Mouse (Mus musculus) right cerebral cortex, postnatal 10 days (tissue): ENCODE data around the gene Ube3c.
"Not testable (repeated sequence)": the region's sequence is repeated elsewhere in the genome, so short reads cannot be mapped to it uniquely, and the experiment has no call there.

Experiments
- DNase-seq, 2 experiments: peaks; one replicate each; pipeline ENCODE4 v3.0.0; 2021; ENCODE audit warnings: low spot score in 2 of 2

The Ube3c gene

DNA sequence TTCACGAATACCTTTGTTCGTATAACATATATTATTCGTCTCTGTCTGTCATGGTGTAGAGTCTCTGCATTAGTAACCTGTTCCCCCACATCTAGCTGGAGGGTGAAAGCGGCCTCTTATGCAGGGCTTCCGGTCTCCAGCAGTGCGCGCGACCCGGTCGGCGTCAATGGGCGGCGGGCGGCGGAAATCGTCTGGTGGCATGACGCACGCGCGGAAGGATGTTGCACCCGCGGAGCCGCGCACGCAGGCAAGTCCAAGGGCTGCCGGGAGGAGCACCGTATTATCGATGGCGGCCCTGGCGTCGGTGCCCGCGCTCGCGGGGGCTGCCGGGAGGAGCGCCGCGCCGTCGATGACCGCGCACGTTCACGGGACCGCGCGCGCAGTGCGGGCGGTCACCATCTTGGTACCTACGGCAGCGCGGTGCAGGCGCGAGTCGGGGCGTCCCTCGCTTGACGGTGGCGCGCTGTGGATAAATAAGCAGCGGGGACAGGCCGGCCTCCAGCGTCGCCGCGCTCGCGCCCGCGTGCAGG is at the start of gene Ube3c:
Gene Ube3c (plus strand): TSS at position 395 of the 530 bp plus-strand sequence.
- DNase-seq: peak; percentile 99

DNA sequence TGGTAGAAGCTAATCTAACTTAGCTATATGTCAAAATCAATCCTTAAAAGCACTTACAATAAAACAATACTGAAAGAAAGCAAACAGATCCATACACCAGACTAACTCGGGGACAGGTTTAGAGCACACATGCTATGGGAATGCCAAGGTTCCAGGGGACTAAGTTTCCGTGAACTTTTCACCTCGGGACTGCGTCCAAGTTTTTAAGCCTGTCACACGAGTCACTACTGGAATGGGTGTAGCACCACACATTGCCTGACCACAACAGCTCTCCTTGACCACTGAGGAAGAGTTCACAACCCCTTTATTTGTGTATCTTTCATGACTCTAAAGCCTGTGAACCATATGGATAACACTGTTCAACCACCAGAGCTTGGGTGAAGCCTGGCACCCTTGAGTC is 8.9 kb upstream of the Ube3c start:
- no peak for DNase-seq

DNA sequence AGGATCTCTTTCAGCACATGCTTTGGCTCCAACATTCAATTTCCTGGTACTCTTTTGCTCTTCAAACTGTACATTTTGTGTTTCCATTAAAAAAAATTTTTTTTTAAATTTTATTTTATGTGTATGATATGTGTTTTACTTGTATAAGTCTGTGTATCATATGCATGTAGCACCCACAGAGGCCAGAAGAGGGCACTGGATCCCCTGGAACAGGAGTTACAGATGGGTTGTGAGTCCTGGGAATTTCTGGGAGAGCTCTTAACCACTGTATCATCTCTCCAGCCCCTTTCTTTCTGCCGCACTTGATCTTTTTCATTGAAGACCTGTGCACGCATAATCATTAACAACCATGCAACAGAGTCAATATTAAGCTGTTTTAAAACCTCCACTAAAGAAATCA is 8.4 kb upstream of the Ube3c start:
- no peak for DNase-seq

DNA sequence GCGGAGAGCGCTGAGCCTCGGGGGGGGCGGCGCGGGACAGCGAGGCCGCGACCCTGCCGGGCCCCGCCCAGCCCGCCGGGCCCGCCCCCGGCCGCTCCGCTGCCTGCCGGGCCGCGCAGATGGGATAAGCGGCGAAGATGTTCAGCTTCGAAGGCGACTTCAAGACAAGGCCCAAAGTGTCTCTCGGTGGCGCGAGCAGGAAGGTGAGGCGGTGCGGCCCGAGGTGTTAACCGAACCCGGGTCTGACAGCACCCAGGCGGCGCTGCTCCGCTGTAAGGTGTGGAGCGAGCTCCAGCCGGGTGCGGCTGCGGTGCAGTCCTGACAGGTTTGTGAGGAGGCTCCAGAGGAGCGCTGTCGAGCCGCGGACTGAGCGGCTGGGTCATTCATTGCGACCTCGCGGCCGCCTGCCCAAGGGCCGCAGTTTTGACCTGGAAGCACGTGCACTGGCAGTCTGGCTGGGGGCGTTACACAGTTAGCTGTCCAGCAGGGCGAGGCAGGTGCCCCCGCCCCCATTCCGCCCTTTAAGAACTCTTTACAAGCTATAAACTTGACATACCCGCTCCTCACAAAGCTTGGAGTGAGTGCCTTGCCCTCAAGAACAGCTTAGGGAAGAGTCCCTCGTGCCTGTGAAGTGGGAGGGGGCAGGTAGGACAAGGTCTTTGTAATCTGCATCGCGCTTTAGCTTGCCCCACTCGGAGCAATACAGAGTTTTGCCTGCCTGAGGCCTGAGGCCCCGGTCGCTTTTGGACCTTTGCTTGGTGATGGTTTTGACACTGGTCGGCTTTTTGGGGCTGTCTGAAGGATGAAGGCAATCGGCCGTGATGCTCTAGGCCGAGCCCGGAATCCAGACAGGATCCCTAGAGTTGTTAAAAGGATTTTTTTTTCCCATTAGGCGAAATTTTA is 587 bp downstream of the Ube3c start:
- peak in 1 of 2 experiments; percentile 77 for DNase-seq

DNA sequence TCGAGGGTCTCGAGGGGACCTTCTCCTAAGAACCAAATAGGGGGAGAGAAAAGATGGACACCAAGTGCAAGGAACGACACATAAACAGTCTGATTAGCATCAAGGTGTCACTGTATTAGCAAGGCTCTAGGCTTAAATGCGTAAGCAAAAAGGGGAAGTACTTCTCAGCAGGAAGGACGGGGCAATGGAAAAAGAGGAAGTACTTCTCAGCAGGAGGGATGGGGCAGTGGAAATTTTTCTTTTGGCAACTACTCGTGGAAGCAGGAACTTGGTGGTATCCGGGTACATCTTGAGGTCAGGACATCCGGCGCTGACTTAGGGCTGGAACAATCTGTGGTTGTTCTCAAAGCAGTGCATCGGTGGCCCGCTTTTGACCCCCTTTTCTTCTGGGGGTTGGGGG is 5.2 kb downstream of the Ube3c start:
- not testable (repeated sequence) for DNase-seq

DNA sequence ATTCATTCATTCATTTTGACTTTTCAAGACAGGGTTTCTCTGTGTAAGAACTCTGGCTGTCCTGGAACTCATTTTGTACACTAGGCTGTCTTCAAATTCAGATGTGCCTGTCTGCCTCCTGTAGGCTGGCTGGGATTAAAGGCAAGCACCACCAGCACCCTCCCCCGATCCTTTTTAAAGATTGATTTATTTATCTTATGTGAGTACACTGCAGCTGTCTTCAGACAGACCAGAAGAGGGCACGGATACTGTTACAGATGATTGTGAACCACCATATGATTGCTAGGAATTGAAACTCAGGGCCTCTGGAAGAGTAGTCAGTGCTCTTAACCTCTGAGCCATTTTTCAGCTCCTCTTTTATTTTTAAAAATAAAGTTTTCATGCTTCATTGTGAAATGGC is 6.0 kb downstream of the Ube3c start:
- DNase-seq: no peak

DNA sequence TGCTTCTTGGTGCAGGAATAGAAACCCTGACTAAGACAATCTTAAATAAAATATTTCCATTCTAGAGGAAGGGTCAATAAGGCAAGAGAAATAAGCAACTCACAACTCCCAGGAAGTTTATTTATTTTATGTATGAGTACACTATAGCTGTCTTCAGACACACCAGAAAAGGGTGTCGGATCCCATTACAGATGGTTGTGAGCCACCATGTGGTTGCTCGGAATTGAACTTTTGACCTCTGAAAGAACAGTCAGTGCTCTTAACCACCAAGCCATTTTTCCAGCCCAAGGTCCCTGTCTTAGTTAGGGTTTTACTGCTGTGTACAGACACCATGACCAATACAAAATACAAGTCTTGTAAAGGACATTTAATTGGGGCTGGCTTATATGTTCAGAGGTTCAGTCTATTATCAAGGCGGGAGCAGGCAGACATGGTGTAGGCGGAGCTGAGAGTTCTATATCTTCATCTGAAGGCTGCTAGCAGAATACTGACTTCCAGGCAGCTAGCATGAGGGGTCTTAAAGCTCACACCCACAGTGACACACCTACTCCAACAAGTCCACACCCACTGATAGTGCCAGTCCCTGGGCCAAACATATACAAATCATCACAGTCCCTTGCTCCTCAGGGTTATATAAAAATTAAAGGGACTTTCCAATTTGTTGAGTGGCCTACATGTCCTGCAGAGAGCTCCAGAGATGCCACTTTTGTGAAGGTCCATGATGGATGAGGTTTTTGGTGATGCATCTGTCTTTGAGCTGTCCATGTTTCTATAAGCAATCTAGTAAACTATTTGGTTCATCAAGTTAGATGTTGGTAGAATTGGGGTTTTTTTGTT is 9.0 kb downstream of the Ube3c start:
- no peak for DNase-seq

DNA sequence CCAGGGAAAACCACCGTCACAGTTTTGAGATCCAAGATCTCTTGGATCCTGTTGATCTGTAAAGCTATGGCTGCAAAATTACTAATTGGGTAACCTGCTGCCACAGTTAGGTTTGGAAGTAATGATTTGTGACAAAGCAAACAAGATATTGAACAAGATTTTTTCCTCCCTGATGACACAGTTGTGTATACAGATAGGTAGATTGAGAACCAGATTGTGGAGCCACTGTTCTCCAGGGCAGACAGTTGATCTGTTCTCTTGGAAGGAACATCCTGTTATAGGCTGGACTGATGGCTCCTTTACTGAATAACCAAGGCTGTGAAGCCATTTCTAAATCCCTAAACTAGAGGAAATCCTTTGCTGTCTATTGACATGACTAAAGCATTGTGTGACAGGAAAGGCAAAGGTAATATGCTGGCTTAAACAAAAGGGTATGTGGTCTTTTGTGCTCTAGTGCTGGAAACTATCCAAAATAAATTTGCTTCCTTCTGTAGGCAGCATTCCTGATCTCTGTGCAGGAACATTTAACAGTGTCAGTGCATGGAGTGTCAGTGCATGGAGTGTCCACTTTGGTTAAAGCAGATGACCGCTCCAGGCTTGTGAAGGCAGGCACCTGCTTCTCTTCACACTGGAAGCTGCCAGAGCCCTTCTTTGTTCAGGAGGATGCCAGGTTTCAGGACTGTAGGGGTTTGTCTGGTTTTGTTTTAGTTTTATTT is 15.0 kb downstream of the Ube3c start:
- no peak for DNase-seq

DNA sequence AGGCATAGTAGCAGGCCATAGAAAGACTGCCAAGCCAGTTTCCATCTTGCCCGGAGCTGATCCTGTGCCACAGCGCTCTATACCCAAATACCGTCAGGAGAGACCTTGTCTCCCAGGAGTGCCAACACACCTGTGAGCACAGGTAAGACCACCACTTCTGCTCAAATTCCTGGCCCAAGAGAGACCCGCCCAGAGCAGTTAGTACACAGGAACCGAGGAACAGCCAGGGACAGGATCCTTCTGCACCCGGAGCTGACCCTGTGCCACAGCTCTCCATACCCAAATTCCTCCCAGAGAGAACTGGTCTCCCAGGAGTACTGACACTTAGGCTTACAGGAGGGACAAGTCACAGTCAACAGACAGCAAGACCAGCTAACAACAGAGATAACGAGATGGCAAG is 23.1 kb downstream of the Ube3c start:
- not testable (repeated sequence) for DNase-seq

DNA sequence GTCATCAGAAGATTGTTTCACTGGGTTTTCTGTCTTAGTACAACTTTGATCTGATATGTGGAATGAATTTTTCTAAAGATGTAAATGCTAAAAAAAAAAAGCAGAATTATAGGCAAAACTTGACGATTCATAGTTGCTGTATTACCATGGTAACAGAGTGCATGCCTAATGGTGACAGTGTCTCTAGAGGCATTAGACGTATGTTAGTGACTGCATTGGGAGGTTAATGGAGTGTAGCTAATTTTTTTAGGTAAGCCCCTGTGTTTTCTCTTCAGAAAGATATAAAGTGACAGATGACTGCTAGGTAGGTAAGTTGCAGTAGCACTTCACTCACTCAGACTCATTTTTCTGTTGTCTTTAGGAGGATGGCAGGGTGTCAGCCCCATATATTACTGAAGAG is 37.5 kb downstream of the Ube3c start:
- DNase-seq: no peak

DNA sequence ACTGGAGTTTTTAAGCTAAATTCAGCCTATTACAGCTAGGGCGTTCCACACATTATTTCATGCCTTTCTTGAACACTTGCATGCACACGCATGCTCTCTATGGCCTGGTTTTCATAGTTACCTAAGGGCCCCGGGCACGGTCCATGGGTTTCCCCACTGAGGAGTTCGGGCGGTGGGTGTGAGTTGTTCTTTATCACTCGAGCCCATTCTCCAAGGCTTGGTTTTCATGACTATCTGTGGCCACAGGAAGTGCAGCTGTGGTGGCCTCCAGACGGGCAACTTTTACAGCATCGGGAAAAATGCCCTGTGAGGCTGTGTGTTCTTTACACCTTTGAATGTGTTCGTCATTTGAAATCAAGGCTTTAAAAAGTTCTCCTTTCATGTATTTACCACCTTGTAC is 56.6 kb downstream of the Ube3c start:
- no peak for DNase-seq

DNA sequence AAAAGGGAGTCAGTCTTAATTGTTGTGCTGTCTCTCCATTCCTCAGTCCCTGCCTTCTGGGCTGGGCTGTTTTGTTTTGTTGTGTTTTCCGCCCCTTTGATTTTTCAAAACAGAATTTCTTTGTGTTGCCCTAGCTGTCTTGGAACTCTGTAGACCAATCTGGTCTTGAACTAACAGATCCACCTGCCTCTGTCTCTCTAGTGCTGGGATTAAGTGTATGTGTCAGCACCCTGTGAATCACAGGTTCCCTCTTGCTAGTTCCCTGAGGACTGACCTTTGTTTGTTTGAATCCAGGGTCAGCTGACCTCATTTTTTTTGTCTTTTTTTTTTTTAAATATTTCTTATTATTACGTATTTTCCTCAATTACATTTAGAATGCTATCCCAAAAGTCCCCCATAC is 60.9 kb downstream of the Ube3c start:
- no peak for DNase-seq

DNA sequence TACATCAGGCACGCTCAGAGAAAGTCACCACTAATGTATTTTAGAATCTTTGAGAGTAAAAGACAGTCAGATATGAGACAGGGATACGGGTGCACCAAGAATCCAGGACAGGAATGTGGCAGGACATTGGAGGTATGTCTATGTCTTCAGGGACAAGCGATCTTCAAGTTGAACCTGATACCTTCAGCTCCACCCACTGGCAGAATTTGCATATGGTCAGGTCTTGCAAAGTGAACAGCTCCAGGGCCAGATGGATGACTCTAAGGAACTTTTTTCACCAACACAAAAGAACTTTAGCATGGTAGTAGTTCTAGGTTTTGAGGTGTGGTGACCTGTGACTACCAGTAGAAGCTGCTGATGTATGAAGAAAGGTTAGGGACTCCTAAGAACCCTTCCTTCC is 62.7 kb downstream of the Ube3c start:
- DNase-seq: no peak

DNA sequence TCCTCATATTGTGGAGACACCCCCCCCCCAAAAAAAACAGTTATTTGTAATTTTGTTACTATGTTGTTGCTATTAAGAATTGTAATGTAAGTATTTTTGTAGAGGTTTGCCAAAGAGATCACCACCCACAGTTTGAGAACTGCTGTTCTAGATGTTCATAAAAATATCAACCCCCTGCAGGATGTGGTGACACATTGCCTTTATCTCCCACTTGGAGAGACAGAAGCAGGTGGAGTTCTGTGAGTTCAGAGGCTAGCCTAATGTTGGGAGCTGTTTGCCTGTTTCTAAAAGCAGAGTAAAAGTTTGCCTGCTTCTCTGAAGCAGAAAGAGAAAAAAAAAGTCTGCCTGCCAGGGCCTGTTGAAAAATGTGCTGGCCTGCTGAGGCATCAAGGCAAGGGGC is 67.3 kb downstream of the Ube3c start:
- DNase-seq: no peak

DNA sequence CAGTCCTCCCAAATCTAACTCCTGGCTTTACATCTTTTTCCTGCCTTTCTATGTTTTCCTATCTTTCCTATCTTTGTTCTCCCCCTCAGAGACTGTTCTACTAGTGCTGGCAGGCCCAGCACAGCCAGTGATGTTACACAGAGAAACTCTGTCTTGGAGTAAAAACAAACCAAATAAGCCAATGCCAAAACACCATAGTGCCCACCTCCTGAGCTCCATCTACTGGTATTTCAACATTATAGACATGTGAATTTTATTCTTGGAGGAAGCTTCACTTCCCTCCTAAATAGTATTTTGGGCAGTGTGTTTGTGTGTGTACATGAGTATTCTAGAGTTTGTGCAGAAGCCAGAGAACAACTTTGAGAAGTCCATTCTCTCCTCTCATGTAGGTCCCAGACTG is 67.8 kb downstream of the Ube3c start:
- DNase-seq: no peak

DNA sequence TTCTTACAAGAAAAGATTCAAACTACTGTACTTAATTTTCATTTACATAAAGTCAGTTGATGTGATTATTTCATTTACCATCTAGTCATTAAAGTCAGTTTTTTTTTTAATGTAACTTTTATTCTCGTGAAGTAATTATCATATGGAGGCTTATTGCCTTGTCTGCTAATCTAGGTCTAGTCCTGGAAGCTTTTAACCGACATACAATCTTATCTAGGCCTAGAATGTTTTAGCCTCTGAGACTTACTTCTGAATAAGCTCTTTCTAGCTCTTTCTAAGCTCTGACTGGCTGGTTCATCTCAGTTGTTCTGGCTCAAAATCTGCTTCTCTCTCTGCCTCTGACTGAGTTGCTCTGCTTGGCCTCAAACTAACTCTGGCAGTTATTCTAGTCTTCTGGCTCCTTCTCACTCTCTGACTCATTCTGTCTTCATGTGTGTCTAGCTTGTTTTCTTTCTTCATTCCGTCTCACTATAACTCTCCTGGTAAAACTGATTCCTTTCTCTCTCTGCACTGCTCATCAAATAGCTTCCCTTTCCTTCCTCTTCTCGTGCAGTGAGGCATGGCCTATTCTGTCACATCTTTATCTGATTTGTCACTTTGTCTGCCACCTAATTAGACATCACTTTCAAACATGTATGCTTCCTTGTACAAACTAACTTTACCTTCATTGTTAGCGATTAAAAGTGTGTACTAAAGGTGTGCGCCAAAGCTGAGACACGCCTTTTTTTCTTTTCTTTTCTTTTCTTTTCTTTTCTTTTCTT is 72.3 kb downstream of the Ube3c start:
- no peak for DNase-seq

DNA sequence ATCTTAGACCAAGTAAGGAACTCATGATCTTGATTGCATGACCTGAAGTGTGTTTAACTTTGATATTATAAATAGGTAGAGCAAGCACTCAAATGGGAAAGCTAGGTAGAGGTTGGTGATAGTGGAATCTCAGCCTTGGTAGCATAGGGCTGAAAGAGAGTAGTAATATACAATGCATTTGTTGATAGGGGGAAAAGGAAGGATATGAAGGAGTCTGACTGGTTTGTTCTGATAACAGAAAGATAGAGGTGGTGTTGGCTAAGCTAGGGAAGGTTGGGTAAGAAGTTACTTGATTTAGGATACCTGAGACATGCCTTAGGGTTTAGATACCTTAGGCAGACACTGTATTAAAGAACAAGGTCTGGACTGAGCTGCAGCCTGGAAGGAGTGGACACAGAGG is 82.7 kb downstream of the Ube3c start:
- DNase-seq: no peak

DNA sequence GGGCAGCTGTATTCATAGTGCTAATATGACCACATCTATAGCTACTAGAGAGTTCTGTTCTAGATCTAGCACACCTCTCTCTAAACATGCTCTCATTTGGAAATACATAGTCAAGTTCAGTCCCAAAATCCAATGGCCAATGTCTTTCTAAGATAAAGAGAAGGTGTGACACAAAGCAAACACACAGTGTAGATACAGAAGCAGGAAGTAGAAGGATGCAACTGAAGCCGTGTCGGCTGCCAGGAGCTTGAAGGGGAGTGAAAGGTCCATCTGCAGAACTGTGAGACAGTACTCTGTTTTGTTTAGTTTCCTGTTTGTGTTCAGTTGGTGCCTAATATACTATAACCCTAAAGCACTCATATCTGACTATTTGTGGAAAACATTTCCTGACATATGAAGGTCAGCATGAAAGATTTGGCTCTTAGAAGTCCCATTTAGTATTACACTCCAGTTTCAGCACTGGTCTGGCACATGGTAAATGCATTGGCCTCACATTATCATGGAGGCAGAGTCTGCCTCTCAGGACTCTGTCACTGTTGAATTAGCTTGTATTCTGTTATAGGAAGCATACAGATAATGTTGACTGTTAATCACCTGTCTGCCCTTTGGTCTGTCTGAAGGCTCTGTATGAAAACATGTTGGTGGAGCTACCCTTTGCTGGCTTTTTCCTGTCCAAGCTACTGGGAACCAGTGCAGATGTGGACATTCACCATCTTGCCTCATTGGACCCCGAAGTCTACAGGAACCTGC is 88.7 kb downstream of the Ube3c start:
- no peak for DNase-seq

DNA sequence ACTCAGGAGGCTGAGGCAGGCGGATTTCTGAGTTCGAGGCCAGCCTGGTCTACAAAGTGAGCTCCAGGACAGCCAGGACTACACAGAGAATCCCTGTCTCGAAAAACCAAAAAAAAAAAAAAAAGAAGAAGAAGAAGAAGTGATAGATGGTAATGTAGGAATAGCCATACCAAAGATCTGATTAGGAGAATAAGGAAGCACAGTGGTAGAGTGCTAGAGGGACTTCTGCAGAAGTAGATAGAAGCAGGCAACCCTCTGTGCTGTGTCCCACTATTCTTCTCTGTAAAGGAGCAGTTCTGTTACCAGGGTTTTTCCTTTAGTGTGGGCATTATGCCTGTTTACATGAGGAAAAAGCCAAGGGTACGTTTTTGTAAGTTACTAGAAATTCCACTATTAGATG is 92.2 kb downstream of the Ube3c start:
- DNase-seq: not testable (repeated sequence)

DNA sequence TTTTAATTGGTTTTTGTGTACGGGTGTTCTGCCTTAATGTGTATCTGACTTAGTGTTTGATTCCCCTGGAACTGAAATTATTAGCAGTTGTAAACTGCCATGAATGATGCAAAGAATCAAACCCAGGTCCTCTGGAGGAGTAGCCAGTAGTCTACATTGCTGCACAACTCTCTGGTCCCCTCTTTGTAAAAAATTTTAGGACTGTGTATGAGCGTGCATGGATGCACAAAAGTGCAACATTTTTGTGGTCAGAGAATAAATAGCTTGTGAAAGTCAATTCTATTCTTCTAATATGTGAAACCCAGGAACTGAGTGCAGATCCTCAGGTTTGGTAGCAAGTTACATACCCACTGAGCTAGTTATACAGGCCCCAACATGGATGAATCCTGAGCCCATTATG is 96.3 kb downstream of the Ube3c start:
- no peak for DNase-seq

DNA sequence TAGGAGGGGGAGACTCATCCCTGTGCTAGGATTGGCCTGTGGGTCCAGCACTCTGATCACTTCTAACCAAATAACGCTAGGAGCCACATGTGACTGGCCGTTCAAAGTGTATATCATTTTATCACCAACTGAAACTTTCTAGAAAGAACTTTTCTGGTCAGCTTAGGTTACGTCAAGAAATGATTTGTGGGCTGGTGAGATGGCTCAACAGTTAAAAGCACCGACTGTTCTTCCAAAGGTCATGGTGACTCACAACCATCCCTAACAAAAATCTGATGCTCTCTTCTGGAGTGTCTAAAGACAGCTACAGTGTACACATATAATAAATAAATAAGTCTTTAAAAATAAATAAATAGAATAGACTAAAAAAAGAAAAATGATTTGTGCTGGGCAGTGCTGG is 103.5 kb downstream of the Ube3c start:
- DNase-seq: no peak
